Mouse (Mus musculus): ENCODE results near the gene Ltbp1. TPM values are rescaled to one million over a fixed set of nuclear protein-coding genes. Genes with fewer than 3 reads are reported as not detected.

Gene Ltbp1
- total and polyA plus RNA-seq, 3 experiments, result 17.2 to 40.4 (median 39.9) TPM

GRCm38 (mm10) chr17:75391429-75392192, 386.2 kb downstream of the Ltbp1 start:
- intact Hi-C loops (cut with DNase I), result no loop called here
- H3K36me3 ChIP-seq (ENCODE audit: control insufficient read depth, insufficient read depth, low read length), result no peaks in the 10 kb centered on the region
- no peaks in the 10 kb centered on the region for H3K79me2 ChIP-seq (replicated peaks; ENCODE audit: control insufficient read depth, insufficient read depth, low read length)
- no peaks in the 10 kb centered on the region for H3K4me1 ChIP-seq (ENCODE audit: control insufficient read depth, insufficient read depth, low read length)
- no peak overlapping the region for H3K9ac ChIP-seq (ENCODE audit: low read depth, low read length)
- TF ChIP-seq CTCF (IDR thresholded peaks at IDR 0.05) (no peak), EP300 (IDR thresholded peaks at IDR 0.05; ENCODE audit: insufficient read depth, low read depth, low read length) (no peak), POLR2A (IDR thresholded peaks at IDR 0.05; ENCODE audit: insufficient read depth, low read depth, low read length) (no peak)
- 73% methylated on average over 6 of the region's 6 CpGs for whole genome bisulfite sequencing
- H3K27ac ChIP-seq, result no peak overlapping the region
- DNase-seq, result no peak
- H3K4me3 ChIP-seq, result no peak overlapping the region
- no peaks in the 10 kb centered on the region for H3K27me3 ChIP-seq (ENCODE audit: control insufficient read depth, insufficient read depth, low read length)

DNA sequence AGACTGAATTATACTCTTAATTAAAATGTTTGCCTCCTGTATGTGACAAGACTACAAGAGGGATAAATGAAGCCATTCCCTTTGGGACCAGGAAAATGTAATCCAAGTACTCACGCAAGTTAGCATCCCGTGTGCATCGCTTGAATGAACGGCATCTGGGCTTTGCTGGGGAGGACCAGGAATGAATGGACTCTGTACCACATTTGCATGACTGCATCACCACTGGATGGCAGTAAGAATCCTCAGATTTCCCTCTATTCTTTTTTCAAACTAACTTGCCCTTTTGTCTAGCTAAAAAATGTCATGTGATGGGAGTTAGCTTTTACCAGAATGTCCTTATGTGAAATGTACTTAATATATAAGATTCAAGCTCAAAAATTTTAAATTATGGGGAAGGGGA, 401.0 kb downstream of the Ltbp1 start:
- no peak overlapping the region for H3K27ac ChIP-seq
- H3K4me1 ChIP-seq (ENCODE audit: control insufficient read depth, insufficient read depth, low read length), result peaks cover 3% of the 10 kb centered on the region; the same call in 1 of the 2 replicates
- H3K79me2 ChIP-seq (replicated peaks; ENCODE audit: control insufficient read depth, insufficient read depth, low read length), result no peaks in the 10 kb centered on the region
- H3K36me3 ChIP-seq (ENCODE audit: control insufficient read depth, insufficient read depth, low read length), result no peaks in the 10 kb centered on the region
- H3K4me3 ChIP-seq, result no peak overlapping the region
- intact Hi-C loops (cut with DNase I), result loop anchor here (10.0 kb wide), 1 partner anchor 128 kb away; no protein-coding TSS in a partner anchor
- DNase-seq, result no peak
- H3K27me3 ChIP-seq (ENCODE audit: control insufficient read depth, insufficient read depth, low read length), result no peaks in the 10 kb centered on the region
- TF ChIP-seq CTCF (IDR thresholded peaks at IDR 0.05), result peak; percentile 80
- no peak for TF ChIP-seq POLR2A (IDR thresholded peaks at IDR 0.05; ENCODE audit: insufficient read depth, low read depth, low read length)
- TF ChIP-seq EP300 (IDR thresholded peaks at IDR 0.05; ENCODE audit: insufficient read depth, low read depth, low read length), result no peak
- no peak overlapping the region for H3K9ac ChIP-seq (ENCODE audit: low read depth, low read length)
- 35% methylated on average over 4 of the region's 4 CpGs for WGBS

- Histone ChIP-seq H3K36me3 (ENCODE audit: control insufficient read depth, insufficient read depth, low read length) (no peaks in the 10 kb centered on the region), H3K79me2 (replicated peaks; ENCODE audit: control insufficient read depth, insufficient read depth, low read length) (no peaks in the 10 kb centered on the region), H3K4me3 (no peak overlapping the region), H3K27ac (no peak overlapping the region), H3K9ac (ENCODE audit: low read depth, low read length) (no peak overlapping the region), H3K4me1 (ENCODE audit: control insufficient read depth, insufficient read depth, low read length) (peaks cover 2% of the 10 kb centered on the region), H3K27me3 (ENCODE audit: control insufficient read depth, insufficient read depth, low read length) (no peaks in the 10 kb centered on the region)
- no peak for TF ChIP-seq CTCF (IDR thresholded peaks at IDR 0.05)
- WGBS, result 83% methylated on average over 3 of the region's 3 CpGs
- intact Hi-C loops (cut with DNase I), result no loop called here
- DNase-seq, result no peak
Observed at GRCm38 (mm10) chr17:75416861-75417260, 411.5 kb downstream of the Ltbp1 start.

- TF ChIP-seq EP300 (IDR thresholded peaks at IDR 0.05; ENCODE audit: insufficient read depth, low read depth, low read length) (no peak), POLR2A (IDR thresholded peaks at IDR 0.05; ENCODE audit: insufficient read depth, low read depth, low read length) (no peak)
- Histone ChIP-seq H3K4me1 (ENCODE audit: control insufficient read depth, insufficient read depth, low read length) (peaks cover 6% of the 10 kb centered on the region), H3K36me3 (ENCODE audit: control insufficient read depth, insufficient read depth, low read length) (no peaks in the 10 kb centered on the region), H3K79me2 (replicated peaks; ENCODE audit: control insufficient read depth, insufficient read depth, low read length) (no peaks in the 10 kb centered on the region), H3K27me3 (ENCODE audit: control insufficient read depth, insufficient read depth, low read length) (no peaks in the 10 kb centered on the region), H3K4me3 (no peak overlapping the region), H3K27ac (no peak overlapping the region), H3K9ac (ENCODE audit: low read depth, low read length) (no peak overlapping the region)
- 96% methylated on average over 2 of the region's 2 CpGs for WGBS
- intact Hi-C loops (cut with DNase I), result loop anchor here (10.0 kb wide), 1 partner anchor 91 kb away; no protein-coding TSS in a partner anchor
- DNase-seq, result no peak
Observed at GRCm38 (mm10) chr17:75434152-75434551, 428.8 kb downstream of the Ltbp1 start.

DNA sequence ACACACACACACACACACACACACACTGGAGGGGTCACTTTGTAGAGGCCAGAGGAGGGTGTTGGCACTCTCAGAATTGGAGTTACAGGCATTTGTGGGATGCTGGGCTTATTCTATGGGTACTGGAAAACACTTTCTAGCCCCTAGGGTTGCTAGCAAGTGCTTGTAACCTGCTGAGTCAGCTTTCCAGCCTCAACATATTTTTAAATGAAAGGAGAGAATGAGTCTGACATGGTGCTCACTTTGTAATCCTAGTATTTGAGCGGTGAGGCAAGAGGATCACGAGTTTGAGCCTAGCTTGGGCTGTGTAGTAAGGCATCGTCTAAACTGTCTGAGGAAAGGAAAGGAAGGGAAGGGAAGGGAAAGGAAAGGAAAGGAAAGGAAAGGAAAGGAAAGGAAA, 429.5 kb downstream of the Ltbp1 start:
- H3K27ac ChIP-seq, result peak overlapping the region; percentile 64; the same call in 1 of the 2 replicates
- 58% methylated on average over 3 of the region's 3 CpGs for WGBS
- intact Hi-C loops (cut with DNase I), result loop anchor here (10.0 kb wide), 1 partner anchor 90 kb away; no protein-coding TSS in a partner anchor

GRCm38 (mm10) chr17:75435599-75435998, 430.2 kb downstream of the Ltbp1 start, which contains the start of gene Rasgrp3:
Gene Rasgrp3 (plus strand): TSS chr17:75435896.
- Histone ChIP-seq H3K36me3 (ENCODE audit: control insufficient read depth, insufficient read depth, low read length) (no peaks in the 10 kb centered on the region), H3K79me2 (replicated peaks; ENCODE audit: control insufficient read depth, insufficient read depth, low read length) (no peaks in the 10 kb centered on the region), H3K27ac (peak within 1 kb of the TSS; percentile 95), H3K9ac (ENCODE audit: low read depth, low read length) (peak within 1 kb of the TSS; percentile 75), H3K4me1 (ENCODE audit: control insufficient read depth, insufficient read depth, low read length) (peaks cover 10% of the 10 kb centered on the region), H3K4me3 (peak within 1 kb of the TSS; percentile 52), H3K27me3 (ENCODE audit: control insufficient read depth, insufficient read depth, low read length) (no peaks in the 10 kb centered on the region)
- DNase-seq, result peak in 1 of 2 experiments; percentile 65
- 19% methylated on average over 6 of the region's 6 CpGs for WGBS
- TF ChIP-seq POLR2A (IDR thresholded peaks at IDR 0.05; ENCODE audit: insufficient read depth, low read depth, low read length), result peak; percentile 73; the same call in 1 of the 2 replicates
- no peak for TF ChIP-seq CTCF (IDR thresholded peaks at IDR 0.05)
- TF ChIP-seq EP300 (IDR thresholded peaks at IDR 0.05; ENCODE audit: insufficient read depth, low read depth, low read length), result peak; percentile 47; the same call in 1 of the 2 replicates
- intact Hi-C loops (cut with DNase I), result loop anchor here (10.0 kb wide), 1 partner anchor 89 kb away; no protein-coding TSS in a partner anchor

More for the DNA sequence above, 429.5 kb downstream of the Ltbp1 start:
- no peak for TF ChIP-seq EP300 (IDR thresholded peaks at IDR 0.05; ENCODE audit: insufficient read depth, low read depth, low read length)
- no peak for TF ChIP-seq POLR2A (IDR thresholded peaks at IDR 0.05; ENCODE audit: insufficient read depth, low read depth, low read length)
- no peak for TF ChIP-seq CTCF (IDR thresholded peaks at IDR 0.05)
- no peaks in the 10 kb centered on the region for H3K27me3 ChIP-seq (ENCODE audit: control insufficient read depth, insufficient read depth, low read length)
- no peak for DNase-seq
- peaks cover 9% of the 10 kb centered on the region for H3K4me1 ChIP-seq (ENCODE audit: control insufficient read depth, insufficient read depth, low read length)
- no peak overlapping the region for H3K9ac ChIP-seq (ENCODE audit: low read depth, low read length)
- H3K36me3 ChIP-seq (ENCODE audit: control insufficient read depth, insufficient read depth, low read length), result no peaks in the 10 kb centered on the region
- H3K79me2 ChIP-seq (replicated peaks; ENCODE audit: control insufficient read depth, insufficient read depth, low read length), result no peaks in the 10 kb centered on the region
- H3K4me3 ChIP-seq, result no peak overlapping the region
